Mouse (Mus musculus) gonadal fat pad, adult 2 months (tissue): ENCODE measurements at regions not wholly inside any gene's neighbourhood (a gene's known extent, or its start where the extent isn't known, plus 50 kb on each side); places are given as distances from the start of the nearest gene placed in this dataset.
"Not testable (repeated sequence)": the region's sequence is repeated elsewhere in the genome, so short reads cannot be mapped to it uniquely, and the experiment has no call there.

Experiments used
- DNase-seq: peaks from one replicate; pipeline ENCODE4 v3.0.0-alpha.2; 2012; ENCODE audit warnings: low read depth

GRCm38 (mm10) chr17:17197229-17197628 lies 76.0 kb downstream of the Zfp97 start:
- DNase-seq: not testable (repeated sequence)

- DNase-seq: no peak
Observed at GRCm38 (mm10) chr17:17229069-17229468, 107.9 kb downstream of the Zfp97 start.

- peak; percentile 88 for DNase-seq
Observed at GRCm38 (mm10) chr17:17234329-17235185, 113.3 kb downstream of the Zfp97 start.

GRCm38 (mm10) chr17:17235186-17235482 lies 113.9 kb downstream of the Zfp97 start:
- DNase-seq: not testable (repeated sequence)
